In genomic region chr3:122924009-122924914, GRCm38 (mm10) we compare ENCODE assay signal across 8 mouse cellular contexts. TPM values are rescaled to one million over a fixed set of nuclear protein-coding genes. Genes with fewer than 3 reads are reported as not detected.
DNase-seq lines count a peak whose midpoint lies in the region; ATAC-seq and TF ChIP-seq lines count a peak whose summit lies in the region.

1810037I17Rik (plus strand) TSS chr3:122924203.

- WGBS in forebrain, embryonic 15.5 days = under 1% methylated on average over 67 of the region's 68 CpGs
- under 1% methylated on average over 68 of the region's 68 CpGs for WGBS in lung, adult 2 months

- TF ChIP-seq POLR2A in lung, adult 2 months (IDR thresholded peaks at IDR 0.05; ENCODE audit: borderline replicate concordance, extremely low read depth, low read depth, low read length) = peak; percentile 91; the same call in 1 of the 2 replicates

- H3K4me1 ChIP-seq in ES-E14 (ENCODE audit: control insufficient read depth in 2 of 2, insufficient read depth in 2 of 2, low read length in 2 of 2, poor library complexity in 1 of 2) = peaks cover 3 to 14% of the 10 kb centered on the region in 2 experiments; a peak in 2 of 4 replicates
- peaks cover 13% of the 10 kb centered on the region for H3K4me1 ChIP-seq in forebrain, embryonic 15.5 days
- no peaks in the 10 kb centered on the region; the same call in 1 of the 2 replicates for H3K4me1 ChIP-seq in lung, adult 2 months (ENCODE audit: control insufficient read depth, insufficient read depth, low read length)

- peak within 1 kb of the TSS; percentile 98 for H3K9ac ChIP-seq in ES-E14 (ENCODE audit: insufficient read depth, low read depth, low read length, poor library complexity, severe bottlenecking)
- peak within 1 kb of the TSS; percentile 67 for H3K9ac ChIP-seq in forebrain, embryonic 15.5 days (replicated peaks)

- peak; percentile 90 for DNase-seq in ES-E14 (ENCODE audit: low read depth, low spot score)
- peak; percentile 96 for DNase-seq in cerebellum, adult 11-12 months
- peak; percentile 93 for DNase-seq in heart, postnatal 25 days (ENCODE audit: low spot score)
- DNase-seq in layer of hippocampus, adult 18-20 months (ENCODE audit: low spot score in 2 of 2) = peak; percentile 95 to 97
- peak; percentile 97 for DNase-seq in lung, adult 2 months
- DNase-seq in thymus, adult 18-20 months = peak; percentile 93 to 94

- H3K36me3 ChIP-seq in ES-E14 (ENCODE audit: control insufficient read depth, insufficient read depth, low read length, poor library complexity, severe bottlenecking) = peaks cover 5% of the 10 kb centered on the region
- H3K36me3 ChIP-seq in forebrain, embryonic 15.5 days = peaks cover 4% of the 10 kb centered on the region; the same call in 1 of the 2 replicates

- ATAC-seq in forebrain, embryonic 15.5 days (replicated peaks) = peak; percentile 99
- ATAC-seq in neutrophil, adult 5-6 weeks (ENCODE audit: extremely low read depth, insufficient number of reproducible peaks, low FRiP score, poor library complexity, severe bottlenecking) = peak; percentile 91

- peak within 1 kb of the TSS; percentile 95 for H3K27ac ChIP-seq in ES-E14 (ENCODE audit: insufficient read depth, low read depth, low read length, poor library complexity, severe bottlenecking)
- H3K27ac ChIP-seq in forebrain, embryonic 15.5 days (replicated peaks) = peak within 1 kb of the TSS; percentile 84

- H3K27me3 ChIP-seq in forebrain, embryonic 15.5 days = no peaks in the 10 kb centered on the region

- peak within 1 kb of the TSS; percentile 74 to 97 for H3K4me3 ChIP-seq in ES-E14 (ENCODE audit: insufficient read depth in 1 of 2, low read depth in 1 of 2, low read length in 2 of 2, poor library complexity in 1 of 2, severe bottlenecking in 1 of 2)
- peak within 1 kb of the TSS; percentile 63 for H3K4me3 ChIP-seq in forebrain, embryonic 15.5 days
- H3K4me3 ChIP-seq in lung, adult 2 months (replicated peaks; ENCODE audit: extremely low read depth, low read depth, low read length) = peak within 1 kb of the TSS; percentile 90

- peak within 1 kb of the TSS; percentile 53 for H3K4me2 ChIP-seq in forebrain, embryonic 15.5 days (replicated peaks)

- intact Hi-C loops in heart, postnatal 25 days (cut with DNase I) = loop anchor here (5.0 to 10.0 kb wide), 2 partner anchors 63 to 629 kb away; partner anchors contain the start of gene Bcar3

- in situ Hi-C loops in ES-E14 (cut with MboI; ENCODE audit: low sequenced_read_pairs in 2 of 2, unreplicated experiment in 2 of 2) = no loop called here

- H3K9me3 ChIP-seq in ES-E14 (ENCODE audit: control insufficient read depth, insufficient read depth, low read depth, low read length) = no peaks in the 10 kb centered on the region
- H3K9me3 ChIP-seq in forebrain, embryonic 15.5 days = no peaks in the 10 kb centered on the region

- peak; percentile 17; the same call in 1 of the 2 replicates for TF ChIP-seq CTCF in lung, adult 2 months (IDR thresholded peaks at IDR 0.05; ENCODE audit: insufficient read depth, low read length)

TF ChIP-seq in ES-E14, 5 proteins besides CTCF, POLR2A, EP300 and RAD21:
- TF ChIP-seq HCFC1 (IDR thresholded peaks at IDR 0.05; ENCODE audit: borderline replicate concordance, insufficient read depth, low read length) (no peak), CHD2 (IDR thresholded peaks at IDR 0.05; ENCODE audit: low read depth, low read length) (no peak), ZC3H11A (IDR thresholded peaks at IDR 0.05; ENCODE audit: borderline replicate concordance, low read depth, low read length) (no peak), MAFK (IDR thresholded peaks at IDR 0.05; ENCODE audit: insufficient read depth, low read depth, low read length) (no peak), ZNF384 (IDR thresholded peaks at IDR 0.05; ENCODE audit: low read depth, low read length) (no peak)
TF ChIP-seq in ES-E14: peak in this region for 0.

RNA-seq across cellular contexts. Expression of gene 1810037I17Rik, which starts in this region (rescaled TPM):
- total RNA-seq in ES-E14 (2012; rRNA removed) = 49.2 and 65.0 TPM in 2 replicates
- polyA plus RNA-seq in forebrain, embryonic 15.5 days (2015; fragmentation: Nextera tagmentation; extraction: Ambion mirVana) = 90.1 and 95.4 TPM in 2 replicates
- 100 to 1,000 TPM in 1 of 2 experiments, 10 to 100 TPM in 1; 99.5 to 106 TPM for total RNA-seq in heart, postnatal 25 days (2021)
- total RNA-seq in layer of hippocampus, adult 18-20 months (2021) = 10 to 100 TPM; 53.2 to 59.6 TPM
- 41.8 and 56.6 TPM in 2 replicates for polyA plus RNA-seq in lung, adult 2 months (2012; rRNA removed)
- total RNA-seq in neutrophil, adult 5-6 weeks (2017) = 11.3 and 19.8 TPM in 2 replicates

Comparison
In these comparisons a context has a peak if more than half of its experiments do, and no peak if none do; other contexts are left out.
1. Peak in every context shown above with its lines: DNase-seq, ATAC-seq, H3K4me3 ChIP-seq and H3K27ac ChIP-seq.